Mouse (Mus musculus) fibroblast of lung, adult 2 months (primary cell): ENCODE data around the gene Ceacam14.

Experiments used
- DNase-seq: peaks from one replicate; pipeline ENCODE4 v3.0.0-alpha.2; 2011; ENCODE audit warnings: low read depth

Gene Ceacam14

DNA sequence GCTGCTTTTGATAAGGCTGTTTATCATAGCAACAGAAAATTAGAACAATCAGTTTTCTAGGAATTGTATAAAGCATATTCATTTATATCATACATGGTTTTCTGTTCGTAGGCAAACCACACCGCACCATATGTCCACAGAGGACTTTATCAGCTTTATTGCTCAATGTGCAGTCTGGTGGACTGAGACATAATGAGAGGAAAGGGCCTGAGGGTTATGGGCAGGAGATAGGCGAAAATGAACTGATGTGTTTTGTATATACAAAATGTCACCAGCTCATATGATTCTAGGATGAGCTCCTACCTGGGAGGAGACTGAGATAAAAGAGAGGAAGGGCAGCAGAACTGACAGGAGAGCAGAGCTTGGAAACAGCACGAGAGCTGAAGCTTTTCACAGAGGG lies at the start of gene Ceacam14:
Ceacam14 (plus strand) TSS at position 301 of the 400 bp plus-strand sequence.
- no peak for DNase-seq
